Mouse (Mus musculus) myocyte (in vitro differentiated cells): ENCODE measurements at regions not wholly inside any gene's neighbourhood (a gene's known extent, or its start where the extent isn't known, plus 50 kb on each side); places are given as distances from the start of the nearest gene placed in this dataset.

Experiments used
- CEBPB ChIP-seq: IDR thresholded peaks from 2 replicates; pipeline ENCODE4 v1.6.1; 2011; ENCODE audit warnings: mild to moderate bottlenecking, moderate library complexity; ENCODE audit not compliant: poor library complexity, insufficient read depth, severe bottlenecking
- MAX ChIP-seq: IDR thresholded peaks from one replicate; pipeline ENCODE4 v1.6.1; 2011; ENCODE audit warnings: low read depth, mild to moderate bottlenecking, control low read depth
- POLR2A ChIP-seq: IDR thresholded peaks from one replicate; pipeline ENCODE4 v1.6.1; 2011; ENCODE audit warnings: low read depth, mild to moderate bottlenecking, control low read depth, moderate library complexity; ENCODE audit not compliant: insufficient read length
- TCF12 ChIP-seq: IDR thresholded peaks from one replicate; pipeline ENCODE4 v1.6.1; 2011; ENCODE audit warnings: mild to moderate bottlenecking, control low read depth; ENCODE audit not compliant: poor library complexity, insufficient read depth, severe bottlenecking

DNA sequence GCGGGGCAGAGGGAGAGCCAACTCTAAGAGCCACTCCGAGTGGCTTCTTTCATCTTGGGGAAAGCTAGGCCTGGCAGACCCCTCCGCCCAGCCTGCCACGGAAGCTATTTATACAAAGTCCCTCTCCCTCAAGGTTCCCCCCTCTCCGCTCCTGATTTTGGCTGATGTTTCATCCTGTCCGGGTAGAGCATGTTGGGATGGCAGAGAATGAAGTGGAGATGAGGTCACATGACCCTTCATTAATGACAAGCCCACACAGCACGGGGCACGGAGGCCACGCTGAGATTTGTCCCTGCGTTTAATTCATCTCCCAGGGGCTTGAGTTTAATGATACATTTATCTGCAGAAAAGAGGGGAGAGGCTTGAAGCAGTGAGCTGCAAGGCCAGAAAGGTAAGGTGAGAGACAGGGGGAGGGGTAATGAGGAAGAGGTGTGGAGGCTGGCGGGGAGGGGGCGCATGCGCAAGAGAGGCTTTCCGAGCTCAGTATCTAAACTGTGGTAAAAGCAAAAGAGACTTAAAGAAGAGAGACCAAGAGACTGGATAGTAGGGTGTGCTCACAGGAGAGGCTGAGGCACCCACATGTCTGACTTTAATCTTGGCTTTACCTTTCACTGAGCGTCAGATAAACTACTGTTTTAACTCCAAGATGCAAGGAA is 111.7 kb downstream of the Chst1 start:
- TF ChIP-seq POLR2A (no peak), CEBPB (no peak), TCF12 (no peak), MAX (no peak)
